Mouse (Mus musculus) embryonic facial prominence, embryonic 14.5 days (tissue): ENCODE measurements at regions not wholly inside any gene's neighbourhood (a gene's known extent, or its start where the extent isn't known, plus 50 kb on each side); places are given as distances from the start of the nearest gene placed in this dataset.
A peak's percentile ranks its signal among the peaks of the same experiment; 100 is the strongest.

Experiments used
- ATAC-seq: fragments of 200-750 bp; cut with Nextera tagmentation; 2 replicates; pipeline ENCODE4 v1.8.0; 2017; ENCODE audit warnings: low read depth, moderate number of reproducible peaks, moderate TSS enrichment
- DNase-seq: peaks from one replicate; pipeline ENCODE4 v3.0.0-alpha.2; 2015; ENCODE audit warnings: low spot score
- H3K27ac ChIP-seq: fragments of 300-500 bp; sonication (generic); replicated peaks from 2 replicates; pipeline ENCODE4 v1.5.1; 2014; ENCODE audit warnings: low read depth, mild to moderate bottlenecking, low read length, moderate library complexity
- H3K27me3 ChIP-seq: fragments of 300-500 bp; sonication (generic); replicated peaks from 2 replicates; pipeline ENCODE4 v1.6.1; 2014; ENCODE audit warnings: low read length; ENCODE audit not compliant: control insufficient read depth, insufficient read depth
- H3K36me3 ChIP-seq: fragments of 300-500 bp; sonication (generic); 2 replicates; pipeline ENCODE4 v1.6.1; 2014; ENCODE audit warnings: low read length, mixed read lengths; ENCODE audit not compliant: control insufficient read depth, insufficient read depth
- H3K4me1 ChIP-seq: fragments of 300-500 bp; sonication (generic); 2 replicates; pipeline ENCODE4 v1.6.1; 2014; ENCODE audit warnings: antibody characterized with exemption, low read length; ENCODE audit not compliant: control insufficient read depth, insufficient read depth
- H3K4me2 ChIP-seq: fragments of 300-500 bp; sonication (generic); 2 replicates; pipeline ENCODE4 v1.6.1; 2014; ENCODE audit warnings: low read depth, mild to moderate bottlenecking, low read length, moderate library complexity, mixed read lengths
- H3K4me3 ChIP-seq: fragments of 300-500 bp; sonication (generic); 2 replicates; pipeline ENCODE4 v1.5.1; 2014; ENCODE audit warnings: low read depth, mild to moderate bottlenecking, low read length
- H3K9ac ChIP-seq: fragments of 300-500 bp; sonication (generic); 2 replicates; pipeline ENCODE4 v1.6.1; 2014; ENCODE audit warnings: low read depth, mild to moderate bottlenecking, low read length, moderate library complexity, mixed read lengths
- H3K9me3 ChIP-seq: fragments of 300-500 bp; sonication (generic); 2 replicates; pipeline ENCODE4 v1.6.1; 2016; ENCODE audit warnings: low read length; ENCODE audit not compliant: control insufficient read depth
- WGBS: fragments of 180-500 bp; shearing (Covaris S2); extraction: QIAGEN DNeasy Blood & Tissue Kit; methylation state at CpG from one replicate; pipeline ENCODE4 v1.1.7; 2014; 5-methylcytosine and 5-hydroxymethylcytosine counted together

DNA sequence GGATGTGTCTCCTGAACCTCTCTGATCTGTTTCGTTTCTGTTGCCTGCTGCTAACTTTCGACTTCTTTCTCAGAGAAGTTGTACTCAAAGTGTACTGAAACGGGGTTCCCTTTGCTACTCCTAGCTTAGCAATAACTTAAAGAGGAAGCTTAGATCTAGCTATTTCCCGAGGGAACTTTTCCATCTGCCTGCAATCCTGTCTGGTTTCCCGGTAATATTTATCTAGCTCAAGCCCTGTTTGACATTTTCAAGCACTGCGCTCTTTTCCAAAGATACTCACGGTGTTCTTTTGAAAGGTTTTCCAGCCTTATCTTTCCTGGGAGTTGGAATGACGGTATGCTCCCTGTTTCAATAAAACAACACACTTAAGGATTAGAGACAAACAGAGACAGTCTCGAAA is 122.1 kb downstream of the Alg10b start:
- no peaks in the 10 kb centered on the region for H3K27me3 ChIP-seq
- no peaks in the 10 kb centered on the region for H3K36me3 ChIP-seq
- H3K27ac ChIP-seq: no peak overlapping the region
- DNase-seq (no peak), ATAC-seq (no peak)
- no peak overlapping the region for H3K9ac ChIP-seq
- H3K4me2 ChIP-seq: no peak overlapping the region
- 0 out of 2 replicates have a peak, but pooled peaks cover 5% of the 10 kb centered on the region for H3K9me3 ChIP-seq
- H3K4me3 ChIP-seq: no peak overlapping the region
- 47% methylated on average over 9 of the region's 9 CpGs for WGBS
- H3K4me1 ChIP-seq: no peaks in the 10 kb centered on the region

DNA sequence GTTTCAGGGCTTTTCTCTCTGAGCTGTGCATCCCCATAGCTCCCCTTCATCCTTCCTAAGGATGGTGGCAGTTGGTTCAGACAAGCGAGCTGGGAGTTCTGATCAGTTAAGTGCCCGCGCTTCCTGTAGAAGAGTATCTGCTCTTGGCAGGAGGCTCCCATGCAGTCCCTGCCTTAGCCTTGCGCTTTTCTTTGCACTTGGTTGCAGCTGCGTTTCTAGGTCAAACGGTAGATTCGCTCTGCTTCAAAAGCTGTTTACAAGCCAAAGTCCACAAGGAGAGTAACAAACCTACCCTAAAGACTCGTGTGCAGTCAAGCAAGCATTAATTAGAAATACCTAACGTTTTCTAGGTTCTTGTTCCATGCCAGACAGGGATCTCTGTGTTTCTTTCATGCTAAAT is 122.6 kb downstream of the Alg10b start:
- Histone ChIP-seq H3K36me3 (no peaks in the 10 kb centered on the region), H3K27me3 (no peaks in the 10 kb centered on the region), H3K27ac (no peak overlapping the region), H3K9me3 (0 out of 2 replicates have a peak, but pooled peaks cover 5% of the 10 kb centered on the region), H3K4me1 (no peaks in the 10 kb centered on the region), H3K4me2 (no peak overlapping the region), H3K9ac (no peak overlapping the region), H3K4me3 (no peak overlapping the region)
- WGBS: 70% methylated on average over 9 of the region's 9 CpGs
- DNase-seq: no peak
- ATAC-seq: no peak

DNA sequence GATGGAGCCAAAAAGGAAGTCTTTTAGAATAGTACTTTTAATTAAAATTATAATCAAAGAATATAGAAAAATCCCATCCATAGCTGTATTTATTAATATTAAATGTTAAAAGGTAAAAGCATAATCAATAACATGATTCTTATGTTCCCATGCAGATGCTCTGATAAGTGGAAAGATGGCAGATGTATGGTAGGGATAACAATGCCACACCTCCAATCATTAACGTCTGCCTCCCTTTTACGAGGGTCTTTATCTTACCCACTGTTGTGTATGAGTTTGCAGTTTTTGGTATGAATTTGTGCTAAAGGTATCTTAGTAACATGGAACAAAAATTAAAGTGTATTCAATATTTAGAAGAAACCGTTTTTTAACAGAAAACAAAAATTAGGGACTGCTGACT is 127.8 kb downstream of the Alg10b start:
- Histone ChIP-seq H3K27ac (no peak overlapping the region), H3K9me3 (0 out of 2 replicates have a peak, but pooled peaks cover 5% of the 10 kb centered on the region), H3K4me1 (no peaks in the 10 kb centered on the region), H3K9ac (no peak overlapping the region), H3K4me3 (no peak overlapping the region), H3K4me2 (no peak overlapping the region), H3K36me3 (no peaks in the 10 kb centered on the region), H3K27me3 (no peaks in the 10 kb centered on the region)
- ATAC-seq (no peak), DNase-seq (no peak)
- 82% methylated on average over 3 of the region's 3 CpGs for WGBS

DNA sequence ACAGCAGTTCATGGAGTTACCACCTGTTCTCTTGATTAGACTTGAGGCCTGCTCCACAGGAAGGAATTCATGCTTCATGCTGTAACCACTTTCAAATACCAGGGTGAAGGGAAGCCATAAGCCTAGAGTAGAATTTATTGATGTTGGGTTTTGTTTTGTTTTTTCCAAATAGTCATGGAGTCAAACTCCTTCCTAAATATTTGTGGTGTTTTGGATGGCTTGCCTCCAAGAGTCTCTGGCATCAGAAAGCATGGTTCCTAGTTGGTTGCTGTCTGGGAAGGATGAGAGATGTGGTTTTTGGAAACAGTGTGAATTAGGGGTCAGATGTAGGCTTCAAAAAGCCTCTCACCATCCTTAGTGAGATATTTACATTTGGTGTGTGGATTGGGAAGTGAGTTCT is 141.5 kb downstream of the Alg10b start:
- no peaks in the 10 kb centered on the region for H3K27me3 ChIP-seq
- H3K27ac ChIP-seq: no peak overlapping the region
- no peak for DNase-seq

DNA sequence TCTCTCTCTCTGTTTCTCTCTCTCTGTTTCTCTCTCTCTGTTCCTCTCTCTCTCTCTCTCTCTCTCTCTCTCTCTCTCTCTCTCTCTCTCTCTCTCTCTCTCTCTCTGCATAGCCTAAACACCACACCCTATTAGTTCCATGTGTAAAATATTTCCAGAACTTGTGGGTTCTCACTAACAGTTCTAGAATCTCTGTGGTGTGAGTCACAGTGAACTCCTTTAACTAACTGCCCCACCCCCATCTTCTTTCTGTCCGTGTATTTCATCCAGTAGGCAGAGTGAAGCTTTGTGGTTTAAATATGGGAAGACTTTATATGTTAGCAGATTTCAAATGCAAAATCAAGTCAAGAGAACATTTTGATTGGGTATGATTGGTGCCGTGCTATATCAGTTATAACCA is 153.8 kb downstream of the Alg10b start:
- Histone ChIP-seq H3K9ac (no peak overlapping the region), H3K4me3 (no peak overlapping the region), H3K9me3 (no peaks in the 10 kb centered on the region), H3K36me3 (no peaks in the 10 kb centered on the region), H3K4me2 (no peak overlapping the region), H3K4me1 (no peaks in the 10 kb centered on the region), H3K27me3 (no peaks in the 10 kb centered on the region), H3K27ac (no peak overlapping the region)
- DNase-seq (no peak), ATAC-seq (no peak)
- WGBS: 77% methylated on average over 2 of the region's 2 CpGs

More for the DNA sequence above, 141.5 kb downstream of the Alg10b start:
- H3K9me3 ChIP-seq: peaks cover 5% of the 10 kb centered on the region; the same call in 1 of the 2 replicates
- H3K36me3 ChIP-seq: no peaks in the 10 kb centered on the region
- no peak for ATAC-seq
- H3K4me3 ChIP-seq: no peak overlapping the region
- H3K9ac ChIP-seq: no peak overlapping the region
- H3K4me2 ChIP-seq: no peak overlapping the region
- no peaks in the 10 kb centered on the region for H3K4me1 ChIP-seq

DNA sequence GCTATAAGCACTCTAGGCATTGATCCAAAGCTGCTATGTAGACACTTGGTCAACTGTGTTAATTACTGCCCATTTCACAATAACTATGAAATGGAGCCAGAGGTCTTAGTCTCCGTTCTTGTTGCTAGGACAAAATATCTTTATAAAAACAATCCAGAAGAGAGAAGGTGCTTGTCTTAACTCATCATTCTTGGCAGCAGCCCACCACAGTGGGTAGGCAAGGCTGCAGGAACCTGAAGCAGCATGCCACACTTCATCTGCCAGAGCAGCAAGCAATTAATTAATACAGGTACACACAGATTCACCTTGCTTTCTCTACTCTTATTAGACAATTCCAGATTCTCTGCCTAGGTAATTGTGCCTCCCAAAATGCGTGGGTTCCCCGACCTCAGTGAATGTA is 172.8 kb downstream of the Alg10b start:
- DNase-seq (peak; percentile 20), ATAC-seq (no peak)
- H3K4me2 ChIP-seq: no peak overlapping the region
- 85% methylated on average over 3 of the region's 3 CpGs for WGBS
- no peaks in the 10 kb centered on the region for H3K36me3 ChIP-seq
- no peak overlapping the region for H3K9ac ChIP-seq
- no peak overlapping the region for H3K27ac ChIP-seq
- no peaks in the 10 kb centered on the region for H3K9me3 ChIP-seq
- H3K4me3 ChIP-seq: no peak overlapping the region
- no peaks in the 10 kb centered on the region for H3K4me1 ChIP-seq
- H3K27me3 ChIP-seq: no peaks in the 10 kb centered on the region

DNA sequence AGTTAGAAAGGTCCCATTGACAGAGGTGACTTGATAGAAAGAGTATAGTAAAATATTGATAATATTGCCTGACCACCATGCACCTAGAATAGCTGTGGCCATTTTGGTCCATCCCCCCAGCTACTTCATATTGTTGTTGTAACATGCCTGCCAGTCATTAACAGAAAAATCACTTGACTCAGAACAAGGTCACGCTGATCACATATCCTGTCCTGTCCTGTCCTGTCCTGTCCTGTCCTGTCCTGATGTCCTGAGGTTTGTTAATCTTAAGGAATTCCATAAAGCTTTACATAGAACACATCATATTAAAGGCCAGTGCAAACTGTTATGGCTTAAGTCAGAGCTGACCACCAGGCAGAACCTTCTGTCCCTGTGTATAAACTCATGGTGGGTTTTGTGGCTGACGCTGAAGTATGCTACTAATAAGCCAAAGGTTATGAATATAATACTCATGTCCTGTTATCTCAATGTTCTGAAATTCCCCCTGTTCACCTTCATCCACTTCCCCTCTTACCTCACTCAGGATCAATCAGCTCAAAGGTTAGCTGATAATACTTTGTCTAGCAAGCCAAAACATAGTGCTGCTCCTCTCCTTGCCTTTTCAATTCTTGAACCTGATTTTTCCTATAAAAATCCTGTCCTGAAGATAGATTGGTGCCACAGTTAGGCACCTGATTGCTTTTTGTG is 173.7 kb downstream of the Alg10b start:
- ATAC-seq: no peak
- H3K36me3 ChIP-seq: no peaks in the 10 kb centered on the region
- H3K9ac ChIP-seq: no peak overlapping the region
- no peak for DNase-seq
- WGBS: 84% methylated on average over 2 of the region's 2 CpGs
- no peak overlapping the region for H3K4me2 ChIP-seq
- H3K27ac ChIP-seq: no peak overlapping the region
- H3K4me1 ChIP-seq: no peaks in the 10 kb centered on the region
- H3K9me3 ChIP-seq: no peaks in the 10 kb centered on the region
- H3K4me3 ChIP-seq: no peak overlapping the region
- H3K27me3 ChIP-seq: no peaks in the 10 kb centered on the region

DNA sequence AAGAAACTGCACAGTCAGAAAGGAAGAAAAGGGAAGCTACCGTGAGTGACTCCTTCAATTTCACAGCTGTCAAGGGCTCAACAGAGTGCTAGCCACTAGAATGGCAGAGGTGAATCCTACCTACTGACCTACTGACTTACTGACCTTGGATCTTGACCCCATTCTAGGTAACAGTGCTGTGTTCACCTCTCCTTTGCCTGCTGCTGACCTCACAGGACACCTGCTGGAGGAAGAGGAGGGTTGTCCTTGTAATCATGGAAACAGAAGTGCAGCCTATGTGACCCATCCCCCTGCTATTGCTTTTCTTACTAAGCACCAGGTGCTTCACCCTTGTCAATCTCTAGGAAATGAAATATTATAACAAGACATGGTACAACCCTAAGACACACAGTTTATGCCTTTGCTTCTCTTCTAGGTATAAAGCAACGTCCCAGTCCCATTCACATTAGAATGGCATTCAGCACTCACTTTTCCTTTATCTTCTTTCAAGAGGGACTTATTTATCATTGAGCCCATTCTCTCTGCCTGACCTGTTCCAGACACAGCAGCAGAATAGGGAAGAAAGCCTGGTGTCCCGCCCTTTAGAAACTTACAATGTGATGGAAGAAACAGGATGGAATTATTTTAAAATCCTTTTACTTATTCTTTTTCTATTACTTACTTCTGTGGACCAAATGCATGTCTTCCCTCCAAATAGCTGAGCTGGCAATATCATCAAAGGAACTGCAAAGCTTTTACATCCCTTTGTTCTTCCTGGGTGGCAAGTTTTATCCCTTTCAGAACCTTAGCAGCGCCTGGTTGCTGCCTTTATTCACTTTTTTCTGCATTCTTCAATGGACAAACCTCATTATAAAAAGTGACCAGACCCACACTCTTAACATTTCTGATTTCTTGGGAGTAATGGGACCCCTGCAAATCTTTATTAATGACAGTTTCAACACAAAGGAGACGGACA is 176.5 kb downstream of the Alg10b start:
- DNase-seq (peak; percentile 25), ATAC-seq (no peak)
- Histone ChIP-seq H3K4me3 (no peak overlapping the region), H3K27ac (no peak overlapping the region), H3K9me3 (no peaks in the 10 kb centered on the region), H3K36me3 (no peaks in the 10 kb centered on the region), H3K9ac (no peak overlapping the region), H3K27me3 (no peaks in the 10 kb centered on the region), H3K4me2 (no peak overlapping the region), H3K4me1 (no peaks in the 10 kb centered on the region)
- WGBS: 42% methylated on average over 5 of the region's 5 CpGs
